Mouse (Mus musculus) bone marrow, adult 2 months (tissue): ENCODE data around the gene Gm12355. TPM values are rescaled to one million over a fixed set of nuclear protein-coding genes. Genes with fewer than 3 reads are reported as not detected.

Experiments used
- H3K27ac ChIP-seq: fragments of 200-500 bp; 2 replicates; pipeline ENCODE4 v1.5.1; 2012; ENCODE audit warnings: low read depth, mild to moderate bottlenecking, control low read depth, inconsistent platforms, low read length; ENCODE audit not compliant: control insufficient read depth, poor library complexity, insufficient read depth
- H3K4me1 ChIP-seq: fragments of 200-500 bp; 2 replicates; pipeline ENCODE4 v1.6.1; 2011; ENCODE audit warnings: low read length; ENCODE audit not compliant: control insufficient read depth, insufficient read depth
- H3K4me3 ChIP-seq: fragments of 200-500 bp; replicated peaks from 2 replicates; pipeline ENCODE3; 2011; ENCODE audit warnings: mild to moderate bottlenecking, low read depth, low read length, control low read depth; ENCODE audit not compliant: control insufficient read depth
- CTCF ChIP-seq: fragments of 200-500 bp; IDR thresholded peaks from 2 replicates; pipeline ENCODE4 v1.5.1; 2011; ENCODE audit warnings: low read length, control low read depth; ENCODE audit not compliant: control insufficient read depth, insufficient read depth
- POLR2A ChIP-seq: fragments of 200-500 bp; IDR thresholded peaks from 2 replicates; pipeline ENCODE4 v1.6.1; 2011; ENCODE audit warnings: low read depth, mild to moderate bottlenecking, control low read depth, low read length, borderline replicate concordance; ENCODE audit not compliant: control insufficient read depth
- WGBS: fragments of 180-500 bp; shearing (Covaris S2); methylation state at CpG from one replicate; pipeline ENCODE4 v1.1.7; 2018; 5-methylcytosine and 5-hydroxymethylcytosine counted together
- polyA plus RNA-seq: library from polyadenylated mRNA; stranded (reverse); fragments of >200 nt; gene quantifications from 2 replicates; pipeline ENCODE4 v1.2.4, GENCODE M21; 2011; ENCODE audit warnings: low replicate concordance; ENCODE audit not compliant: missing spikeins, insufficient read depth, insufficient read length

Gm12355 gene
- polyA plus RNA-seq, 1 experiment = 60.6 TPM

DNA sequence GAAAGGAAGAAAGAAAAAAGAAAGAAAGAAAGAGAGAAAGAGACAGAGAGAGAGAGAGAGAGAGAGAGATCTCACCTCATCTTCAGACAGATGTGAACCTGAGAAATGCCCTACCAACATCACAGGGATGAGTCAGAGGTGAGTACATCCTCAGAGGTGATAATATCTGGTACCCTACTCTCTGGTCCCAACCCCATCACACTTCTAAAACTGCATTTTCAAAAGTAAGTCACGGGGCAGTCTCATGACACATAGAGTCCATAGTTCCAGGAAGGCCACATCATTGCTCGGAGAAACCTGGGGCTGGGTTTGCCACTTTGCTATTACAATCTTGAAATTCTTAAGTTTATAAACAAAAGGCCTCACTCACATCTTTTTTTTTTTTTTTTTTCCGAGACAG lies 29.5 kb downstream of the Gm12355 start:
- TF ChIP-seq CTCF = no peak
- TF ChIP-seq POLR2A = no peak
- Histone ChIP-seq H3K4me3 (no peak overlapping the region), H3K27ac (no peak overlapping the region), H3K4me1 (no peaks in the 10 kb centered on the region; the same call in 1 of the 2 replicates)
- WGBS = 76% methylated on average over 3 of the region's 3 CpGs

DNA sequence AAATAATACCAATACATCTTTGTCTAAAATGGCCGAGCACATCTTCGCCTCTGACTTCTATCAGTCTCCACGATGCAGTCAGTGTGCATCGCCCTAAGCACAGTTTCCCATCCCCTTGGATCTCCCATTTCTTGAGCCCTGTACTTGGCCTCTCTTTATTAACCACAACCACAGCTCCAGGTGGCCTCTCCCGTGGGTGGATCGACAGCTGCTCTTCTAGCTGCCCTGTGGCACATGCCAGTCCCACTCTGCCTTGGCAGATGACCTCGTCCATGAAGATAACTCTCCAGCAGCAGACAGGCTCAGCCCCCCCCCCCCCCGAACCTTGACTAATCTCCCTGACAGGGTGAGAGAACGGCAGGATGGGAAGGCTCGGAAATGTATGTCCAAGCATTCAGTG lies 30.0 kb downstream of the Gm12355 start:
- TF ChIP-seq CTCF (no peak), POLR2A (no peak)
- H3K4me1 ChIP-seq = no peaks in the 10 kb centered on the region; the same call in 1 of the 2 replicates
- 59% methylated on average over 10 of the region's 10 CpGs for WGBS

GRCm38 (mm10) chr11:98595021-98595420 lies 30.4 kb downstream of the Gm12355 start:
- WGBS = 42% methylated on average over 6 of the region's 6 CpGs
- Histone ChIP-seq H3K4me3 (no peak overlapping the region), H3K4me1 (no peaks in the 10 kb centered on the region; the same call in 1 of the 2 replicates), H3K27ac (no peak overlapping the region)
- no peak for TF ChIP-seq CTCF
- TF ChIP-seq POLR2A = no peak

More for the DNA sequence above, 30.0 kb downstream of the Gm12355 start:
- Histone ChIP-seq H3K4me3 (no peak overlapping the region), H3K27ac (no peak overlapping the region)

GRCm38 (mm10) chr11:98590548-98591445 lies 34.7 kb downstream of the Gm12355 start:
- WGBS = 79% methylated on average over 19 of the region's 19 CpGs
- TF ChIP-seq CTCF (no peak), POLR2A (no peak)
- peaks cover 4% of the 10 kb centered on the region for H3K4me1 ChIP-seq
- H3K27ac ChIP-seq = no peak overlapping the region
- no peak overlapping the region for H3K4me3 ChIP-seq

GRCm38 (mm10) chr11:98589306-98589705 lies 36.2 kb downstream of the Gm12355 start:
- TF ChIP-seq POLR2A = no peak
- TF ChIP-seq CTCF = no peak
- H3K4me3 ChIP-seq = no peak overlapping the region
- 78% methylated on average over 8 of the region's 8 CpGs for WGBS
- H3K4me1 ChIP-seq = peaks cover 4% of the 10 kb centered on the region
- H3K27ac ChIP-seq = no peak overlapping the region

DNA sequence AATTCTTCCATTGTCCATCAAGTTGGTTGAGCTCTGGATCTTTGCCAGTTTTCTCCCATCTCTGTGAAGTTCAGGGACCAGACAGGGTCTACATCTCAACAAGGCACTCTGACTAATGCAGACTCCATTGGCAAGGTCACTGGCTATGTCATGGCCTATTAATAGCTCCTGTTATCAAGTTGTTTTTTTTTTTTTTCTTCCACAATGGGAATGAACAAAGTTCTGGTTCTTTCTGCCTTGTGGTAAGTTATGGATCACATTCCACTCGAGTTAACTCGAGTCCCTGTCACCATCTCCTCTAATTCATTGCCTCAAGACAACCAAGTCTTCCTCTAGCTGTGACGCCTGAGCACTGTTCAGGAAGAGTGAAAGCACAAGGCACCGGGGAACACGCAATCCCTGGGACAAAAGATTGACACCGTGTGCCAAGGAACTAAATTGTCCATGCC lies 36.6 kb downstream of the Gm12355 start:
- Histone ChIP-seq H3K4me1 (peaks cover 4% of the 10 kb centered on the region), H3K27ac (no peak overlapping the region; the same call in 1 of the 2 replicates), H3K4me3 (no peak overlapping the region)
- WGBS = 46% methylated on average over 6 of the region's 6 CpGs
- TF ChIP-seq CTCF (no peak), POLR2A (no peak)

GRCm38 (mm10) chr11:98587684-98588546 lies 37.5 kb downstream of the Gm12355 start:
- 11% methylated on average over 20 of the region's 20 CpGs for WGBS
- peak overlapping the region; percentile 94 for H3K27ac ChIP-seq
- peak overlapping the region; percentile 67 for H3K4me3 ChIP-seq
- TF ChIP-seq POLR2A = no peak
- TF ChIP-seq CTCF = no peak
- H3K4me1 ChIP-seq = peaks cover 4% of the 10 kb centered on the region
